10 mouse cellular contexts compared by ENCODE assay signal in the genomic region with DNA sequence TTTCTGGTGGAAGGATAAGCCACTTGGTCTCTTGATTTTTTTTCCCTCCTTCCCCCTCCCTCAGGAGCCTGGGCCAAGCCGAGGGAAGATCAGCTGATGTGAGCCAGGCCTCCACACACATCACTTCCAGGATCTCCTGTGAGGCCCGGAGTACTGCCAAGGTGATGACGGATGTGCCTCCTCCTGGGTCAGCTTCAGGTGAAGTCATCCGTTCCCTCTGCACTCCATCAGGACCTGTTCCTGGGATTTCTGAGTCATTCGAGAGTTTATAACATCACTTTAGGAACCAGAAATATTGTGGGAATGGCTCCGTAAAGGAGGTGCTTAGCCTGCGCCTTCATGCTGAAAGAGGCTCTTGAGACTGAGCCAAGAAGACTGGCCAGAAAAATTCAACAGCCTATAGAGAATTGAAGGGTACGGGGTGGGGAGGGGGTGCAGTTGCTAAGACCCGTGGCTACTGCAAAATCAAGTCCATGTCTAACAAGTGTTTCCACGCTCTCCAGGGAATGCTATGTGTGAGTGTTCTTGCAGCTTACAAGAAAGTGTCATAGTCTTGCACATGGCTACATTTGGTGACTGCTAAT. TPM values are rescaled to one million over a fixed set of nuclear protein-coding genes. Genes with fewer than 3 reads are reported as not detected.
DNase-seq lines count a peak whose midpoint lies in the region; ATAC-seq lines count a peak whose summit lies in the region.
"Had no signal": no experiment of that assay in that cellular context is flagged by ENCODE, and none has a peak within 500 bp of the region (broad histone marks: within the 10 kb centered on the region; RNA-seq: fewer than 3 reads in every experiment).

No protein-coding gene starts in this region.

- H3K36me3 ChIP-seq in lung, embryonic 16.5 days (ENCODE audit: control insufficient read depth, insufficient read depth, low read length): no peaks in the 10 kb centered on the region
- no peaks in the 10 kb centered on the region for H3K36me3 ChIP-seq in stomach, embryonic 16.5 days (ENCODE audit: control insufficient read depth, insufficient read depth, low read length)

- ATAC-seq in lung, embryonic 16.5 days (ENCODE audit: low read depth): peak; percentile 56
- peak; percentile 84 for ATAC-seq in stomach, embryonic 16.5 days (ENCODE audit: insufficient read depth, low FRiP score)

- H3K4me2 ChIP-seq in lung, embryonic 16.5 days (ENCODE audit: low read depth, low read length): no peak overlapping the region
- no peak overlapping the region for H3K4me2 ChIP-seq in stomach, embryonic 16.5 days (ENCODE audit: low read depth, low read length)
- H3K4me2 ChIP-seq: midbrain, embryonic 11.5 days had no signal

- 36% methylated on average over 10 of the region's 10 CpGs for WGBS in lung, embryonic 16.5 days
- WGBS in stomach, embryonic 16.5 days: 55% methylated on average over 10 of the region's 10 CpGs

- H3K27ac ChIP-seq in lung, embryonic 16.5 days (ENCODE audit: low read length): 0 out of 2 replicates have a peak overlapping the region, but pooled peaks have one; percentile 15
- H3K27ac ChIP-seq in stomach, embryonic 16.5 days (ENCODE audit: low read length): peak overlapping the region; percentile 35; the same call in 1 of the 2 replicates

- H3K27me3 ChIP-seq in lung, embryonic 16.5 days (ENCODE audit: control insufficient read depth, insufficient read depth, low read depth, low read length): no peaks in the 10 kb centered on the region
- no peaks in the 10 kb centered on the region for H3K27me3 ChIP-seq in stomach, embryonic 16.5 days (ENCODE audit: control insufficient read depth, insufficient read depth, low read length)

- H3K9ac ChIP-seq in lung, embryonic 16.5 days (ENCODE audit: low read length): no peak overlapping the region
- H3K9ac ChIP-seq in stomach, embryonic 16.5 days (ENCODE audit: low read length): no peak overlapping the region

- no peaks in the 10 kb centered on the region for H3K9me3 ChIP-seq in lung, embryonic 16.5 days (ENCODE audit: control insufficient read depth, low read length)
- H3K9me3 ChIP-seq in stomach, embryonic 16.5 days (replicated peaks; ENCODE audit: control insufficient read depth, low read length): no peaks in the 10 kb centered on the region

- DNase-seq in gastrocnemius, postnatal 14 days: peak; percentile 43
- DNase-seq in gastrocnemius, adult 8-10 months (ENCODE audit: low spot score in 2 of 2): no peak
- DNase-seq in lung, postnatal 36 days: no peak
- peak; percentile 38 to 41 for DNase-seq in heart, postnatal 10 days
- no peak for DNase-seq in layer of hippocampus, adult 11-12 months (ENCODE audit: low spot score)
- no peak for DNase-seq in retina, postnatal 1 day
- DNase-seq: kidney, postnatal 10 days had no signal

- no peak overlapping the region for H3K4me3 ChIP-seq in lung, embryonic 16.5 days (ENCODE audit: low read length)
- H3K4me3 ChIP-seq in stomach, embryonic 16.5 days (replicated peaks; ENCODE audit: low read length): no peak overlapping the region

- H3K4me1 ChIP-seq in lung, embryonic 16.5 days (replicated peaks; ENCODE audit: control insufficient read depth, insufficient read depth, low read length): peaks cover 27% of the 10 kb centered on the region
- peaks cover 15% of the 10 kb centered on the region; the same call in 1 of the 2 replicates for H3K4me1 ChIP-seq in stomach, embryonic 16.5 days (ENCODE audit: control insufficient read depth, insufficient read depth, low read length)

- intact Hi-C loops in gastrocnemius, postnatal 14 days (cut with DNase I; ENCODE audit: low total_unique reads): no loop called here
- intact Hi-C loops in heart, postnatal 10 days (cut with DNase I): no loop called here

RNA-seq across cellular contexts. Expression of a gene that starts 11.6 kb away (rescaled TPM):
- 10 to 100 TPM in 1 of 2 experiments, 1 to 10 TPM in 1; 10.0 to 10.3 TPM for total RNA-seq in gastrocnemius, postnatal 14 days (2021)
- 1 to 10 TPM; 7.2 to 8.1 (median 7.8) TPM for total RNA-seq in gastrocnemius, adult 8-10 months (2022)
- 13.2 and 14.6 TPM in 2 replicates for polyA plus RNA-seq in lung, embryonic 16.5 days (2015; fragmentation: Nextera tagmentation; extraction: Ambion mirVana)
- 10 to 100 TPM; 13.5 to 15.3 TPM for total RNA-seq in heart, postnatal 10 days (2021)
- polyA plus RNA-seq in stomach, embryonic 16.5 days (2015; fragmentation: Nextera tagmentation; extraction: Ambion mirVana): 17.4 and 20.7 TPM in 2 replicates

RNA-seq across cellular contexts. Expression of a gene that starts 55.5 kb away (rescaled TPM):
- 10 to 100 TPM; 27.6 to 28.6 TPM for total RNA-seq in gastrocnemius, postnatal 14 days (2021)
- total RNA-seq in gastrocnemius, adult 8-10 months (2022): 10 to 100 TPM; 11.9 to 15.9 (median 13.6) TPM
- 9.4 and 10.6 TPM in 2 replicates for polyA plus RNA-seq in lung, embryonic 16.5 days (2015; fragmentation: Nextera tagmentation; extraction: Ambion mirVana)
- 10 to 100 TPM; 81.4 to 93.6 TPM for total RNA-seq in heart, postnatal 10 days (2021)
- 6.0 and 7.2 TPM in 2 replicates for polyA plus RNA-seq in stomach, embryonic 16.5 days (2015; fragmentation: Nextera tagmentation; extraction: Ambion mirVana)

Comparison
In these comparisons a context has a peak if more than half of its experiments do, and no peak if none do; other contexts are left out.
1. DNase-seq: peak in gastrocnemius, postnatal 14 days (single experiment) and heart, postnatal 10 days (2 of 2); none in gastrocnemius, adult 8-10 months (0 of 2), lung, postnatal 36 days (single experiment), layer of hippocampus, adult 11-12 months (single experiment) and retina, postnatal 1 day (single experiment).